Mouse (Mus musculus) spleen, adult 2 months (tissue): ENCODE results near the gene Gm6993. TPM values are rescaled to one million over a fixed set of nuclear protein-coding genes. Genes with fewer than 3 reads are reported as not detected.

Experiments
- DNase-seq, 2 experiments: peaks; one replicate each; pipeline versions ENCODE4 v3.0.0 to v3.0.0-alpha.2; 2012 to 2021; ENCODE audit warnings: low spot score in 2 of 2, low read depth in 1 of 2
- H3K27ac ChIP-seq: fragments of 200-500 bp; 2 replicates; pipeline ENCODE4 v1.5.1; 2012; ENCODE audit warnings: low read length, inconsistent platforms; ENCODE audit not compliant: insufficient read depth
- H3K27me3 ChIP-seq: fragments of 200-500 bp; 2 replicates; pipeline ENCODE4 v1.6.1; 2012; ENCODE audit warnings: mild to moderate bottlenecking, moderate library complexity, low read length, inconsistent platforms; ENCODE audit not compliant: control insufficient read depth, insufficient read depth
- H3K36me3 ChIP-seq: fragments of 200-500 bp; 2 replicates; pipeline ENCODE4 v1.6.1; 2012; ENCODE audit warnings: mild to moderate bottlenecking, low read length, inconsistent platforms; ENCODE audit not compliant: control insufficient read depth, insufficient read depth
- H3K4me1 ChIP-seq: fragments of 200-500 bp; 2 replicates; pipeline ENCODE4 v1.6.1; 2011; ENCODE audit warnings: inconsistent platforms; ENCODE audit not compliant: control insufficient read depth, insufficient read depth, insufficient read length
- H3K4me3 ChIP-seq: fragments of 200-500 bp; 2 replicates; pipeline ENCODE4 v1.5.1; 2011; ENCODE audit warnings: mild to moderate bottlenecking, inconsistent platforms; ENCODE audit not compliant: insufficient read depth, insufficient read length; ENCODE audit errors: extremely low read depth
- POLR2A ChIP-seq: fragments of 200-500 bp; IDR thresholded peaks from 2 replicates; pipeline ENCODE4 v1.6.1; 2011; ENCODE audit warnings: low read depth, low read length, inconsistent platforms
- WGBS: fragments of 180-500 bp; shearing (Covaris S2); methylation state at CpG from one replicate; pipeline ENCODE4 v1.1.7; 2018; 5-methylcytosine and 5-hydroxymethylcytosine counted together
- polyA plus RNA-seq: library from polyadenylated mRNA; depleted of rRNA; stranded (reverse); fragments of >200 nt; gene quantifications from 2 replicates; pipeline ENCODE4 v1.2.3, GENCODE M21; 2012; rRNA removed

Gene Gm6993
- polyA plus RNA-seq, 1 experiment: not detected

DNA sequence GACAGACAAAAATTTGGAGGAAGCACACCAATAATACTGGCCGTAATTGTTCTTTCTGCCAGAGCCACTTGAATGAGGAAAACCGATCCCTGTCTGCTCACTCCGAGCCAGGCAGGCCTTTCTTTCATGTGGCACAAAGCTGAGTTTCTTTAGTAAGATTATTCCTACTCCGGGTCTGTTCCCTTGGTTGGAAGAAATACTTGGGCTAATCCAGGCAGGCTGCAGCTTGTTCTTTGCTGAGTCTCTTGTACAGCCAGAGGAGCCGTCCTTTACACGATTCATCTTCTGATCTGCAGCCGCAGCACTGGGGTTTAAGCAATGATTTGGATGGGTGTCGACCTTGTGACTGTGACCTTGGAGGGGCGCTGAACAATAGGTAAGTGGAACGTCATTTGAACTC is 48.5 kb downstream of the Gm6993 start:
- no peak overlapping the region for H3K4me3 ChIP-seq
- WGBS: 91% methylated on average over 10 of the region's 10 CpGs
- no peaks in the 10 kb centered on the region for H3K27me3 ChIP-seq
- H3K36me3 ChIP-seq: no peaks in the 10 kb centered on the region
- H3K4me1 ChIP-seq: no peaks in the 10 kb centered on the region
- H3K27ac ChIP-seq: no peak overlapping the region
- no peak for TF ChIP-seq POLR2A
- DNase-seq: no peak

Other genes starting within 250 kb of the Gm6993 start
- gene Fam110c, start 166.9 kb upstream of the Gm6993 start, polyA plus RNA-seq: 0.18 and 0.34 TPM in 2 replicates
- gene Lamb1, start 24.5 kb downstream of the Gm6993 start, polyA plus RNA-seq: 1.5 TPM in 2 replicates
- 3.8 and 5.1 TPM in 2 replicates for gene Dld, start 110.7 kb downstream of the Gm6993 start, polyA plus RNA-seq
- gene Slc26a3, start 150.1 kb downstream of the Gm6993 start, polyA plus RNA-seq: 0.07 TPM in 1 of 2 replicates, not detected in the other